Mouse (Mus musculus) ES-Bruce4 (cell line): Measurements from ENCODE around the gene Gm28635.

Source experiments
- CTCF ChIP-seq: IDR thresholded peaks from one replicate; pipeline ENCODE4 v1.8.1; 2011; ENCODE audit warnings: low read depth, low read length
- EP300 ChIP-seq: IDR thresholded peaks from 2 replicates; pipeline ENCODE4 v1.6.1; 2011; ENCODE audit warnings: low read depth, low read length; ENCODE audit not compliant: insufficient read depth
- POLR2A ChIP-seq: IDR thresholded peaks from one replicate; pipeline ENCODE4 v1.8.1; 2011; ENCODE audit warnings: low read length; ENCODE audit not compliant: insufficient read depth

GRCm38 (mm10) chr2:84714422-84714810 is 36.6 kb upstream of the Gm28635 start:
- TF ChIP-seq EP300 (no peak), CTCF (no peak), POLR2A (no peak)
